Mouse (Mus musculus) thymus, adult 2 months (tissue): ENCODE results near the gene Dnah6.

Experiments used
- CTCF ChIP-seq: fragments of 200-500 bp; IDR thresholded peaks from 2 replicates; pipeline ENCODE4 v1.5.1; 2012; ENCODE audit warnings: mild to moderate bottlenecking, control low read depth, low read length, moderate library complexity, borderline replicate concordance; ENCODE audit not compliant: control insufficient read depth, poor library complexity, insufficient read depth; ENCODE audit errors: extremely low read depth
- POLR2A ChIP-seq: fragments of 200-500 bp; IDR thresholded peaks from 2 replicates; pipeline ENCODE4 v1.6.1; 2012; ENCODE audit warnings: mild to moderate bottlenecking, low read length, control low read depth, moderate library complexity; ENCODE audit not compliant: control insufficient read depth, poor library complexity, insufficient read depth; ENCODE audit errors: extremely low read depth

- TF ChIP-seq POLR2A = no peak
- TF ChIP-seq CTCF = no peak
Observed at GRCm38 (mm10) chr6:73064551-73064950, 156.9 kb downstream of the Dnah6 start.
